Mouse (Mus musculus) CH12.LX (cell line): ENCODE data around the gene Cobl. TPM values are rescaled to one million over a fixed set of nuclear protein-coding genes. Genes with fewer than 3 reads are reported as not detected.

ENCODE experiments used
- DNase-seq: peaks from one replicate; pipeline ENCODE4 v3.0.0-alpha.2; 2013; ENCODE audit errors: extremely low read depth
- H3K27ac ChIP-seq: 2 replicates; pipeline ENCODE4 v1.5.1; 2012; ENCODE audit warnings: low read depth, mild to moderate bottlenecking, control low read depth, moderate library complexity; ENCODE audit not compliant: insufficient read depth
- H3K27me3 ChIP-seq: replicated peaks from 2 replicates; pipeline ENCODE3; 2012; ENCODE audit warnings: inconsistent platforms
- H3K36me3 ChIP-seq, 2 experiments: replicated peaks in 1 of 2; 2 replicates each; pipeline versions ENCODE3 to v1.6.1; 2012; ENCODE audit warnings: inconsistent platforms in 1 of 2, low read length in 1 of 2, mild to moderate bottlenecking in 1 of 2, mixed read lengths in 1 of 2, moderate library complexity in 1 of 2; ENCODE audit not compliant: control insufficient read depth in 1 of 2, insufficient read depth in 1 of 2
- H3K4me1 ChIP-seq, 2 experiments: 2 replicates each; pipeline ENCODE4 v1.6.1; 2012; ENCODE audit warnings: inconsistent platforms in 1 of 2, moderate library complexity in 1 of 2; ENCODE audit not compliant: insufficient read depth in 2 of 2, control insufficient read depth in 1 of 2
- H3K4me2 ChIP-seq: 2 replicates; pipeline ENCODE4 v1.6.1; 2012; ENCODE audit warnings: low read depth, mild to moderate bottlenecking, control low read depth; ENCODE audit not compliant: poor library complexity, insufficient read depth, severe bottlenecking
- H3K4me3 ChIP-seq, 3 experiments: fragments of 150-350 bp in 1 of 3; sonication (generic) in 1 of 3; replicated peaks in 1 of 3; 2 replicates each; pipeline versions ENCODE3 to v1.5.1; 2011 to 2012; ENCODE audit warnings: low read depth in 2 of 3, low read length in 2 of 3, mild to moderate bottlenecking in 2 of 3, moderate library complexity in 2 of 3, control low read depth in 1 of 3, improper control_type of control experiment in 1 of 3, inconsistent platforms in 1 of 3, mixed read lengths in 1 of 3; ENCODE audit not compliant: poor library complexity in 1 of 3
- H3K79me2 ChIP-seq: replicated peaks from 2 replicates; pipeline ENCODE4 v1.6.1; 2012; ENCODE audit warnings: mild to moderate bottlenecking, moderate library complexity; ENCODE audit not compliant: control insufficient read depth, poor library complexity, insufficient read depth, severe bottlenecking; ENCODE audit errors: extremely low read depth
- H3K9ac ChIP-seq: 2 replicates; pipeline ENCODE4 v1.6.1; 2012; ENCODE audit warnings: low read depth, mild to moderate bottlenecking, control low read depth, moderate library complexity; ENCODE audit not compliant: insufficient read depth
- H3K9me3 ChIP-seq: replicated peaks from 2 replicates; pipeline ENCODE3; 2012; ENCODE audit warnings: low read length, inconsistent platforms, mixed read lengths
- BHLHE40 ChIP-seq: IDR thresholded peaks from 2 replicates; pipeline ENCODE4 v1.6.1; 2011; ENCODE audit warnings: mild to moderate bottlenecking, low read depth, low read length, improper control_type of control experiment
- CHD1 ChIP-seq: IDR thresholded peaks from 2 replicates; pipeline ENCODE4 v1.6.1; 2012; ENCODE audit warnings: low read depth, low read length, improper control_type of control experiment, inconsistent platforms
- ETS1 ChIP-seq: conservative IDR thresholded peaks from 2 replicates; pipeline ENCODE4 v1.6.1; 2012; ENCODE audit warnings: low read depth, mild to moderate bottlenecking, inconsistent platforms, low read length, improper control_type of control experiment, moderate library complexity
- HCFC1 ChIP-seq: IDR thresholded peaks from 2 replicates; pipeline ENCODE4 v1.6.1; 2012; ENCODE audit warnings: low read depth, mild to moderate bottlenecking, inconsistent platforms, low read length, improper control_type of control experiment
- IRF4 ChIP-seq: IDR thresholded peaks from 2 replicates; pipeline ENCODE4 v1.6.1; 2014; ENCODE audit warnings: low read depth, mild to moderate bottlenecking, inconsistent platforms, low read length, improper control_type of control experiment
- KAT2A ChIP-seq: IDR thresholded peaks from 2 replicates; pipeline ENCODE4 v1.6.1; 2012; ENCODE audit warnings: low read length, improper control_type of control experiment, inconsistent platforms; ENCODE audit not compliant: insufficient replicate concordance
- MAX ChIP-seq: IDR thresholded peaks from 2 replicates; pipeline ENCODE4 v1.6.1; 2011; ENCODE audit warnings: low read length, improper control_type of control experiment
- MAZ ChIP-seq: IDR thresholded peaks from 2 replicates; pipeline ENCODE4 v1.6.1; 2012; ENCODE audit warnings: low read depth, mild to moderate bottlenecking, inconsistent platforms, low read length, improper control_type of control experiment, moderate library complexity
- MEF2A ChIP-seq: IDR thresholded peaks from 2 replicates; pipeline ENCODE4 v1.6.1; 2014; ENCODE audit warnings: low read depth, mild to moderate bottlenecking, inconsistent platforms, low read length, improper control_type of control experiment, borderline replicate concordance
- MYC ChIP-seq: IDR thresholded peaks from 2 replicates; pipeline ENCODE4 v1.6.1; 2011; ENCODE audit warnings: low read depth, mild to moderate bottlenecking, improper control_type of control experiment, low read length
- NELFE ChIP-seq: IDR thresholded peaks from 2 replicates; pipeline ENCODE4 v1.6.1; 2011; ENCODE audit warnings: low read depth, low read length, improper control_type of control experiment
- PAX5 ChIP-seq: IDR thresholded peaks from 2 replicates; pipeline ENCODE4 v1.6.1; 2012; ENCODE audit warnings: low read length, inconsistent platforms, mixed read lengths
- POLR2AphosphoS2 ChIP-seq: IDR thresholded peaks from 2 replicates; pipeline ENCODE4 v1.6.1; 2011; ENCODE audit warnings: low read depth, low read length, improper control_type of control experiment
- RAD21 ChIP-seq: IDR thresholded peaks from 2 replicates; pipeline ENCODE4 v1.6.1; 2011; ENCODE audit warnings: low read depth, mild to moderate bottlenecking, low read length, improper control_type of control experiment, moderate library complexity
- RCOR1 ChIP-seq: conservative IDR thresholded peaks from 2 replicates; pipeline ENCODE4 v1.6.1; 2012; ENCODE audit warnings: low read depth, mild to moderate bottlenecking, inconsistent platforms, low read length, improper control_type of control experiment
- SIN3A ChIP-seq: IDR thresholded peaks from 2 replicates; pipeline ENCODE4 v1.6.1; 2012; ENCODE audit warnings: low read length, improper control_type of control experiment, inconsistent platforms
- ZC3H11A ChIP-seq: IDR thresholded peaks from 2 replicates; pipeline ENCODE4 v1.6.1; 2012; ENCODE audit warnings: low read depth, mild to moderate bottlenecking, inconsistent platforms, low read length, improper control_type of control experiment
- ZMIZ1 ChIP-seq: IDR thresholded peaks from 2 replicates; pipeline ENCODE4 v1.6.1; 2012; ENCODE audit warnings: low read depth, mild to moderate bottlenecking, inconsistent platforms, low read length, improper control_type of control experiment
- dilution Hi-C: fragments of 300-500 bp; cut with MboI; formaldehyde crosslinking; loops from 2 replicates; pipeline ENCODE4 v1.14.3; 2020; ENCODE audit warnings: low sequenced_read_pairs; ENCODE audit not compliant: extremely low pct_unique_long_range_greater_than_20kb, extremely low pct_ligation_motif_present
- in situ Hi-C: fragments of 300-500 bp; cut with MboI; formaldehyde crosslinking; loops from 3 replicates; pipeline ENCODE4 v1.14.3; 2019; ENCODE audit warnings: low sequenced_read_pairs, low pct_ligation_motif_present, low pct_unique_long_range_greater_than_20kb, mixed read lengths
- polyA plus RNA-seq: library from polyadenylated mRNA; unstranded; fragments of >175 nt; gene quantifications from 2 replicates; pipeline ENCODE4 v1.2.1, GENCODE M21; 2012; ENCODE audit warnings: low read depth; ENCODE audit not compliant: insufficient read length
- total RNA-seq, 2 experiments: library from RNA; depleted of rRNA; stranded (reverse); fragments of 300-350 nt in 1 of 2; fragments of >200 nt in 1 of 2; gene quantifications; 2 replicates each; pipeline ENCODE4 v1.2.3; 2012 to 2014

The Cobl gene
- total and polyA plus RNA-seq, 3 experiments: 0.06 to 0.13 TPM; not detected in 1

- no peak for TF ChIP-seq IRF4
- TF ChIP-seq PAX5: no peak
- no peak for TF ChIP-seq HCFC1
- no peak for TF ChIP-seq NELFE
- no peak for TF ChIP-seq ZC3H11A
- Histone ChIP-seq H3K27me3 (no peaks in the 10 kb centered on the region), H3K4me1 (no peaks in the 10 kb centered on the region), H3K79me2 (no peaks in the 10 kb centered on the region), H3K27ac (no peak overlapping the region), H3K9me3 (no peaks in the 10 kb centered on the region), H3K9ac (no peak overlapping the region), H3K36me3 (no peaks in the 10 kb centered on the region), H3K4me3 (no peak overlapping the region), H3K4me2 (no peak overlapping the region)
- dilution Hi-C loops: no loop called here
- DNase-seq: no peak
- in situ Hi-C loops: no loop called here
Observed at GRCm38 (mm10) chr11:12411075-12411807, 53.5 kb downstream of the Cobl start.

GRCm38 (mm10) chr11:12409463-12409862 lies 55.3 kb downstream of the Cobl start:
- Histone ChIP-seq H3K9me3 (no peaks in the 10 kb centered on the region), H3K27me3 (no peaks in the 10 kb centered on the region), H3K27ac (no peak overlapping the region), H3K79me2 (no peaks in the 10 kb centered on the region), H3K4me2 (no peak overlapping the region), H3K36me3 (no peaks in the 10 kb centered on the region), H3K9ac (no peak overlapping the region), H3K4me1 (no peaks in the 10 kb centered on the region), H3K4me3 (no peak overlapping the region)
- in situ Hi-C loops: no loop called here
- TF ChIP-seq MAX (no peak), CHD1 (no peak), RAD21 (no peak), MYC (no peak), RCOR1 (no peak), MEF2A (no peak), ETS1 (no peak), MAZ (no peak), ZMIZ1 (no peak), SIN3A (no peak), KAT2A (no peak), BHLHE40 (no peak), POLR2AphosphoS2 (no peak), ZC3H11A (no peak)
- DNase-seq: no peak
- dilution Hi-C loops: no loop called here
